Mouse (Mus musculus) neural tube, embryonic 14.5 days (tissue): ENCODE results near the gene Eppin. TPM values are rescaled to one million over a fixed set of nuclear protein-coding genes. Genes with fewer than 3 reads are reported as not detected.

Source experiments
- ATAC-seq: fragments of 200-750 bp; cut with Nextera tagmentation; 2 replicates; pipeline ENCODE4 v1.8.0; 2017; ENCODE audit warnings: low read depth, mild to moderate bottlenecking, moderate TSS enrichment, moderate library complexity
- H3K27ac ChIP-seq: fragments of 300-500 bp; sonication (generic); 2 replicates; pipeline ENCODE4 v1.5.1; 2014; ENCODE audit warnings: low read depth, mild to moderate bottlenecking, control low read depth, low read length, moderate library complexity, mixed read lengths
- H3K27me3 ChIP-seq: fragments of 300-500 bp; sonication (generic); 2 replicates; pipeline ENCODE4 v1.6.1; 2014; ENCODE audit warnings: low read length; ENCODE audit not compliant: control insufficient read depth, insufficient read depth
- H3K36me3 ChIP-seq: fragments of 300-500 bp; sonication (generic); 2 replicates; pipeline ENCODE4 v1.6.1; 2014; ENCODE audit warnings: low read length, mixed read lengths; ENCODE audit not compliant: control insufficient read depth, insufficient read depth
- H3K4me1 ChIP-seq: fragments of 300-500 bp; sonication (generic); 2 replicates; pipeline ENCODE4 v1.6.1; 2014; ENCODE audit warnings: low read length; ENCODE audit not compliant: control insufficient read depth, insufficient read depth
- H3K4me2 ChIP-seq: fragments of 300-500 bp; sonication (generic); 2 replicates; pipeline ENCODE4 v1.6.1; 2014; ENCODE audit warnings: mild to moderate bottlenecking, low read depth, low read length, control low read depth
- H3K4me3 ChIP-seq: fragments of 300-500 bp; sonication (generic); 2 replicates; pipeline ENCODE4 v1.5.1; 2014; ENCODE audit warnings: low read depth, low read length, control low read depth, mixed read lengths
- H3K9ac ChIP-seq: fragments of 300-500 bp; sonication (generic); replicated peaks from 2 replicates; pipeline ENCODE4 v1.6.1; 2014; ENCODE audit warnings: low read depth, mild to moderate bottlenecking, control low read depth, low read length, mixed read lengths
- H3K9me3 ChIP-seq: fragments of 300-500 bp; sonication (generic); 2 replicates; pipeline ENCODE4 v1.6.1; 2016; ENCODE audit warnings: low read length; ENCODE audit not compliant: control insufficient read depth
- WGBS: fragments of 180-500 bp; shearing (Covaris S2); extraction: QIAGEN DNeasy Blood & Tissue Kit; methylation state at CpG from one replicate; pipeline ENCODE4 v1.1.7; 2014; 5-methylcytosine and 5-hydroxymethylcytosine counted together
- polyA plus RNA-seq: library from polyadenylated mRNA; unstranded; fragments of >200 nt; fragmentation: Nextera tagmentation; extraction: Ambion mirVana; gene quantifications from 2 replicates; pipeline ENCODE4 v1.2.1, GENCODE M21; 2014

Eppin gene
- polyA plus RNA-seq, 1 experiment from 2014 or later = not detected

- Histone ChIP-seq H3K9me3 (no peaks in the 10 kb centered on the region), H3K9ac (no peak overlapping the region), H3K4me3 (no peak overlapping the region), H3K4me2 (no peak overlapping the region), H3K4me1 (no peaks in the 10 kb centered on the region), H3K36me3 (no peaks in the 10 kb centered on the region), H3K27me3 (no peaks in the 10 kb centered on the region), H3K27ac (no peak overlapping the region)
- no peak for ATAC-seq
- WGBS = 25% methylated on average over 10 of the region's 10 CpGs
Observed at GRCm38 (mm10) chr2:164549963-164550894, 43.2 kb downstream of the Eppin start.

- Histone ChIP-seq H3K4me3 (no peak overlapping the region), H3K9me3 (no peaks in the 10 kb centered on the region), H3K36me3 (no peaks in the 10 kb centered on the region), H3K4me2 (no peak overlapping the region), H3K4me1 (no peaks in the 10 kb centered on the region), H3K27ac (no peak overlapping the region), H3K27me3 (no peaks in the 10 kb centered on the region), H3K9ac (no peak overlapping the region)
- WGBS = 58% methylated on average over 4 of the region's 4 CpGs
- ATAC-seq = no peak
Observed at GRCm38 (mm10) chr2:164549338-164549737, 44.1 kb downstream of the Eppin start.

GRCm38 (mm10) chr2:164544454-164545097 lies 48.8 kb downstream of the Eppin start:
- 61% methylated on average over 5 of the region's 5 CpGs for WGBS
- H3K4me3 ChIP-seq = no peak overlapping the region
- no peaks in the 10 kb centered on the region for H3K9me3 ChIP-seq
- H3K4me2 ChIP-seq = no peak overlapping the region
- H3K27ac ChIP-seq = no peak overlapping the region
- H3K27me3 ChIP-seq = no peaks in the 10 kb centered on the region
- no peak overlapping the region for H3K9ac ChIP-seq
- no peaks in the 10 kb centered on the region for H3K36me3 ChIP-seq
- ATAC-seq = no peak
- H3K4me1 ChIP-seq = no peaks in the 10 kb centered on the region

GRCm38 (mm10) chr2:164543745-164544144 lies 49.6 kb downstream of the Eppin start:
- Histone ChIP-seq H3K9ac (no peak overlapping the region), H3K27me3 (no peaks in the 10 kb centered on the region), H3K4me2 (no peak overlapping the region), H3K4me3 (no peak overlapping the region), H3K9me3 (no peaks in the 10 kb centered on the region), H3K4me1 (no peaks in the 10 kb centered on the region), H3K27ac (no peak overlapping the region), H3K36me3 (no peaks in the 10 kb centered on the region)
- WGBS = 84% methylated on average over 2 of the region's 2 CpGs
- ATAC-seq = no peak

- Histone ChIP-seq H3K36me3 (no peaks in the 10 kb centered on the region), H3K4me3 (no peak overlapping the region), H3K4me1 (no peaks in the 10 kb centered on the region), H3K27me3 (no peaks in the 10 kb centered on the region), H3K9me3 (no peaks in the 10 kb centered on the region), H3K27ac (no peak overlapping the region), H3K9ac (no peak overlapping the region), H3K4me2 (no peak overlapping the region)
- WGBS = 88% methylated on average over 7 of the region's 7 CpGs
- ATAC-seq = no peak
Observed at GRCm38 (mm10) chr2:164542598-164542997, 50.8 kb downstream of the Eppin start.

GRCm38 (mm10) chr2:164542132-164542531 lies 51.3 kb downstream of the Eppin start:
- no peak overlapping the region for H3K4me3 ChIP-seq
- H3K4me2 ChIP-seq = no peak overlapping the region
- H3K27ac ChIP-seq = no peak overlapping the region
- H3K36me3 ChIP-seq = no peaks in the 10 kb centered on the region
- no peak for ATAC-seq
- H3K9me3 ChIP-seq = no peaks in the 10 kb centered on the region
- 78% methylated on average over 5 of the region's 5 CpGs for WGBS
- no peaks in the 10 kb centered on the region for H3K27me3 ChIP-seq
- no peak overlapping the region for H3K9ac ChIP-seq
- H3K4me1 ChIP-seq = no peaks in the 10 kb centered on the region

GRCm38 (mm10) chr2:164540652-164541427 lies 52.6 kb downstream of the Eppin start:
- Histone ChIP-seq H3K4me3 (no peak overlapping the region), H3K9ac (no peak overlapping the region), H3K9me3 (no peaks in the 10 kb centered on the region), H3K27me3 (no peaks in the 10 kb centered on the region), H3K27ac (no peak overlapping the region), H3K4me1 (no peaks in the 10 kb centered on the region), H3K36me3 (no peaks in the 10 kb centered on the region), H3K4me2 (no peak overlapping the region)
- no peak for ATAC-seq
- 52% methylated on average over 8 of the region's 8 CpGs for WGBS
